Mouse (Mus musculus) ES-Bruce4 (cell line): Measurements from ENCODE around the gene Mgat1. TPM values are rescaled to one million over a fixed set of nuclear protein-coding genes. Genes with fewer than 3 reads are reported as not detected.
"Not testable (repeated sequence)": the region's sequence is repeated elsewhere in the genome, so short reads cannot be mapped to it uniquely, and the experiment has no call there.

ENCODE experiments used
- H3K27ac ChIP-seq: 2 replicates; pipeline ENCODE4 v1.5.1; 2012; ENCODE audit warnings: low read length, inconsistent platforms; ENCODE audit not compliant: insufficient read depth
- H3K27me3 ChIP-seq: 2 replicates; pipeline ENCODE4 v1.6.1; 2012; ENCODE audit warnings: mild to moderate bottlenecking, low read length, inconsistent platforms; ENCODE audit not compliant: control insufficient read depth, poor library complexity, insufficient read depth, severe bottlenecking
- H3K36me3 ChIP-seq: 2 replicates; pipeline ENCODE4 v1.6.1; 2012; ENCODE audit warnings: inconsistent platforms, mild to moderate bottlenecking, low read length, moderate library complexity; ENCODE audit not compliant: control insufficient read depth, poor library complexity, insufficient read depth, severe bottlenecking
- H3K4me1 ChIP-seq: one replicate; pipeline ENCODE4 v1.8.1; 2011; ENCODE audit warnings: low read length; ENCODE audit not compliant: control insufficient read depth, insufficient read depth
- H3K4me3 ChIP-seq: 2 replicates; pipeline ENCODE4 v1.5.1; 2011; ENCODE audit warnings: low read depth, mild to moderate bottlenecking, low read length
- H3K9ac ChIP-seq: 2 replicates; pipeline ENCODE4 v1.6.1; 2012; ENCODE audit warnings: low read depth, mild to moderate bottlenecking, inconsistent platforms; ENCODE audit not compliant: poor library complexity, severe bottlenecking
- H3K9me3 ChIP-seq: replicated peaks from 2 replicates; pipeline ENCODE4 v1.6.1; 2012; ENCODE audit warnings: mild to moderate bottlenecking, low read length, inconsistent platforms; ENCODE audit not compliant: control insufficient read depth, poor library complexity, insufficient read depth, severe bottlenecking
- CTCF ChIP-seq: IDR thresholded peaks from one replicate; pipeline ENCODE4 v1.8.1; 2011; ENCODE audit warnings: low read depth, low read length
- EP300 ChIP-seq: IDR thresholded peaks from 2 replicates; pipeline ENCODE4 v1.6.1; 2011; ENCODE audit warnings: low read depth, low read length; ENCODE audit not compliant: insufficient read depth
- POLR2A ChIP-seq: IDR thresholded peaks from one replicate; pipeline ENCODE4 v1.8.1; 2011; ENCODE audit warnings: low read length; ENCODE audit not compliant: insufficient read depth
- polyA plus RNA-seq: library from polyadenylated mRNA; stranded (reverse); fragments of >200 nt; gene quantifications from 2 replicates; pipeline ENCODE4 v1.2.4, GENCODE M21; 2011; ENCODE audit warnings: low read depth; ENCODE audit not compliant: missing spikeins, insufficient read depth, insufficient read length

The Mgat1 gene
- polyA plus RNA-seq, 1 experiment: 21.1 TPM

DNA sequence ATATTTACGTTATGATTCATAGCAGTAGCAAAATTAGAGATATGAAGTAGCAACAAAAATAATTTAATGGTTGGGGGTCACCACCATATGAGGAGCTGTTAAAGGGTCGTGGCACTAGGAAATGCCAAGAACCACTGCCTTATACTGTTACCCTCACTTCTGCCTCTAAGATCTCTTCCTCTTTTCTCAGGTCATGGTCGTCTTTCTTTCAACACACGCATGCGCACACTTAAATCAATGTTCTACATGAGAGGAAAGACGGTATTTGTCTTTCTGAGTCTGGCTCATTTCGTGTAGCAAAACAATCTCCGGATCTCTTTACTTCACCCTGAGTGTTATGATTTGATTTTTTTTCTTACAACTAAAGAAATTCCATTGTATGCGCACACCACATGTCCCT, 25.8 kb downstream of the Mgat1 start:
- H3K27ac ChIP-seq: no peak overlapping the region
- no peak for TF ChIP-seq CTCF
- TF ChIP-seq POLR2A: no peak
- no peak for TF ChIP-seq EP300
- H3K36me3 ChIP-seq: no peaks in the 10 kb centered on the region
- H3K9ac ChIP-seq: no peak overlapping the region
- no peaks in the 10 kb centered on the region; the same call in 1 of the 2 replicates for H3K27me3 ChIP-seq
- no peaks in the 10 kb centered on the region for H3K9me3 ChIP-seq
- H3K4me3 ChIP-seq: no peak overlapping the region
- H3K4me1 ChIP-seq: no peaks in the 10 kb centered on the region

DNA sequence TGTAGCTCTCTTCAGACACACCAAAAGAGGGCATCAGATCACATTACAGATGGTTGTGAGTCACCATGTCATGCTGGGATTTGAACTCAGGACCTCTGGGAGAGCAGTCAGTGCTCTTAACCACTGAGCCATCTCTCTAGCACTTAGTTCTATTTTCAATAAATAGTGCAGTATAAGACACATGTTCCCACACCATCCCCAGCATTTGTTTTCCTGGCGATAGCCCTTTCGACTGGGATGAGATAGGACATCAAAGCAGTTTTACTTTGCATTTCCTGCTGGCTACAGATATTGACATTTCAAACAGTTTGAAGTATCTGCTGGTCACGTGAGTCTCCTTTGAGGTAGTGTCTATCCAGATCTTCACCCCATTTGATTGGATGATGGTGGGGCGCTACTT, 26.4 kb downstream of the Mgat1 start:
- no peak overlapping the region for H3K9ac ChIP-seq
- no peaks in the 10 kb centered on the region for H3K36me3 ChIP-seq
- no peak for TF ChIP-seq EP300
- no peak for TF ChIP-seq POLR2A
- no peak for TF ChIP-seq CTCF
- H3K27me3 ChIP-seq: no peaks in the 10 kb centered on the region; the same call in 1 of the 2 replicates
- H3K27ac ChIP-seq: no peak overlapping the region
- no peaks in the 10 kb centered on the region for H3K9me3 ChIP-seq
- no peaks in the 10 kb centered on the region for H3K4me1 ChIP-seq
- H3K4me3 ChIP-seq: no peak overlapping the region

DNA sequence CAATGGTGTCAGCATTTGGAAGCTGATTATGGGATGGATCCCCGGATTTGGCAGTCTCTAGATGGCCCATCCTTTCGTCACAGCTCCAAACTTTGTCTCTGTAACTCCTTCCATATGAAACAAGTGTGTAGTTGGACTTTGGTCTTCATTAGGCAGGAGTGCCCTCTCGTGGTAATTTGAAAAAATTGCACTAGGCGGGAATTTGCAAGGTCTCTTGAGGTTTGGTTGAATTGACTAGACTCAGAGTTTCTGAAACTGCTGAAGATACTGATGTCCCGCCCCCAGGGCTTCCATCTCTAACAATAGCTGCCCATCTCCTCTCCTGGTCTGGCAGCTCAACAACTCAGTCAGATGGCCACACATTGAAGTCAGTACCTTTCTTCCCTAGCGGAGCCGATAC, 27.3 kb downstream of the Mgat1 start:
- TF ChIP-seq EP300: no peak
- TF ChIP-seq CTCF: no peak
- TF ChIP-seq POLR2A: no peak
- no peaks in the 10 kb centered on the region; the same call in 1 of the 2 replicates for H3K27me3 ChIP-seq
- H3K4me3 ChIP-seq: no peak overlapping the region
- H3K36me3 ChIP-seq: no peaks in the 10 kb centered on the region
- no peak overlapping the region for H3K27ac ChIP-seq
- no peaks in the 10 kb centered on the region for H3K4me1 ChIP-seq
- H3K9ac ChIP-seq: no peak overlapping the region
- H3K9me3 ChIP-seq: no peaks in the 10 kb centered on the region

DNA sequence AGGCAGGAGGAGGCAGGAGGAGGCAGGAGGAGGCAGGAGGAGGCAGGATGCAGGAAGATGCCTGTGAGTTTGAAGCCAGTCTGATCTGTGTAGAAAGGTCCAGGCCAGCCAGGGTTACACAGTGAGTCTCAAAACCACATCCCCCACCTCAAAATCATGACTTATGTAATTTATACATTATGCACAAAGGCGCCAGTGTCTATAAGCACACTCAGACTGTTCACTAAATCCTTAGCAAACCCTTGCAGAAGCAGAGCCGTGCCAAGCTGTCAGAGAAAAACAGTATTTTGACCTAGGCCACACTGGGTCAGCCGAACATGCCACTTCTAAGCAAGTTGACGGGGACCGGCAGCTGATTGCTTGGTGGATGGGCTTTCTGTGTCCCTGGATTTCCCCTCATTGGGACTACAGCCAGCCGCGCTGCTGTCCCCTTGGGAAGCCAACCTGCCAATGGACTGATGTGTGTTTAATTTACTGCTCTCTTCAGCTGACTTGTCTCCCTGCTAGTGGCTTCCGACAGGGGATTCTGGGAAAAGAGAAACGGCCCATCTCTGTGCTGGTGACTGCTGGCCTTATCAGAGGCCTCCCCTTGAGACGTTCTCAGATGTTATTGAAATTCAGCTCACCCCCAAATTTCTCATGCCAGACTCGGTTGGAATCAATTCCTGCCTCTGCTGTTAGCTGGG, 30.0 kb downstream of the Mgat1 start:
- Histone ChIP-seq H3K27me3 (no peaks in the 10 kb centered on the region; the same call in 1 of the 2 replicates), H3K27ac (no peak overlapping the region), H3K9me3 (no peaks in the 10 kb centered on the region), H3K4me3 (no peak overlapping the region), H3K4me1 (no peaks in the 10 kb centered on the region), H3K9ac (no peak overlapping the region), H3K36me3 (no peaks in the 10 kb centered on the region)
- TF ChIP-seq EP300: no peak
- TF ChIP-seq POLR2A: no peak
- no peak for TF ChIP-seq CTCF

DNA sequence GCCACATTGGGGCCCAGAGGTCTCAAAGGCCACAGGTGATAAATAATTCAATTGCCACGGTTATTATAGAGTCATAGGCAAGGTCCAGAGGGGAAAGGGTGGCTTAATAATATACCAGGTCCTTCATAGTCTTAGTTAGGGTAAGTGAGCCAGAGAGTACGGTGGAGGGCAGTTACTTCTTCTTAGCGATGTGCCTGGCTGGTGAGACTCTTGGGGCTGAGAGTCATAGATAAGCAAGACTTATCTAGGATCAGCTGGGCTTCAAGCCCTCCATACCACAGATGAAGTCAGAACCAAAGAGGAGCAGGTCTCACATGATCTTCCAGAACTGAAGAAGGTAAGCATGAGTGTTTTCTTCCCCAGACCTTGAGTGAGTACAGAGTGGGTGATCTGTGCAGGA, 34.2 kb downstream of the Mgat1 start, which contains the start of gene Olfr1393:
Gene Olfr1393, plus strand, starts transcription at position 83 of the 400 bp plus-strand sequence.
- TF ChIP-seq CTCF: no peak
- no peak for TF ChIP-seq POLR2A
- no peak for TF ChIP-seq EP300
- no peaks in the 10 kb centered on the region for H3K36me3 ChIP-seq
- no peak within 1 kb of the TSS for H3K9ac ChIP-seq
- no peak within 1 kb of the TSS for H3K27ac ChIP-seq
- no peaks in the 10 kb centered on the region for H3K27me3 ChIP-seq
- no peaks in the 10 kb centered on the region for H3K4me1 ChIP-seq
- H3K9me3 ChIP-seq: no peaks in the 10 kb centered on the region
- H3K4me3 ChIP-seq: no peak within 1 kb of the TSS

DNA sequence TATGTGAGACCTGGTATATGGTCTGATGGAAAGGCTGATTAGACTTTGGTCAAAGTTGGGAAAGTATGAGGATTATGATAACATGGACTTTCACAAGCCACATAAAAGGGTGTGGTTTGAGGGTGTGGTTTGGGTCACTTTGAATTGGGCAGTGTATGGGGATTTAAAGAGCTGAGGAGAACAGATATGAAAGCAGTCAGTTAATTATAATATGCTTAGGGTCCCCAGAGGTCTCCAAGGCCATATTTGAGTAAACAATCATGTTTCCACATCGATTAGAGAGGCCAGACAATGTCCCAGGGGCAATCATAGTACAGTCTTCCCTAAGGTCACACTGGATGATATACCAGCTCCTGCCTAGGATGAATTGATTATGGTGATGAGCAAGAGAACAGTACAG, 41.0 kb downstream of the Mgat1 start, which contains the start of gene Olfr1392:
Gene Olfr1392, plus strand, starts transcription at position 301 of the 400 bp plus-strand sequence.
- H3K36me3 ChIP-seq, H3K27ac ChIP-seq, H3K4me3 ChIP-seq, H3K27me3 ChIP-seq, H3K4me1 ChIP-seq, H3K9me3 ChIP-seq, H3K9ac ChIP-seq: not testable (repeated sequence)
